Mouse (Mus musculus) urinary bladder, adult 2 months (tissue): Measurements from ENCODE around the gene Cfap77. TPM values are rescaled to one million over a fixed set of nuclear protein-coding genes. Genes with fewer than 3 reads are reported as not detected.

ENCODE experiments used
- DNase-seq: peaks from one replicate; pipeline ENCODE4 v3.0.0; 2022; ENCODE audit warnings: low spot score
- polyA plus RNA-seq: library from polyadenylated mRNA; depleted of rRNA; stranded (reverse); fragments of >200 nt; gene quantifications from 2 replicates; pipeline ENCODE4 v1.2.3, GENCODE M21; 2012

Cfap77 gene
- polyA plus RNA-seq, 1 experiment: 0.06 TPM

DNA sequence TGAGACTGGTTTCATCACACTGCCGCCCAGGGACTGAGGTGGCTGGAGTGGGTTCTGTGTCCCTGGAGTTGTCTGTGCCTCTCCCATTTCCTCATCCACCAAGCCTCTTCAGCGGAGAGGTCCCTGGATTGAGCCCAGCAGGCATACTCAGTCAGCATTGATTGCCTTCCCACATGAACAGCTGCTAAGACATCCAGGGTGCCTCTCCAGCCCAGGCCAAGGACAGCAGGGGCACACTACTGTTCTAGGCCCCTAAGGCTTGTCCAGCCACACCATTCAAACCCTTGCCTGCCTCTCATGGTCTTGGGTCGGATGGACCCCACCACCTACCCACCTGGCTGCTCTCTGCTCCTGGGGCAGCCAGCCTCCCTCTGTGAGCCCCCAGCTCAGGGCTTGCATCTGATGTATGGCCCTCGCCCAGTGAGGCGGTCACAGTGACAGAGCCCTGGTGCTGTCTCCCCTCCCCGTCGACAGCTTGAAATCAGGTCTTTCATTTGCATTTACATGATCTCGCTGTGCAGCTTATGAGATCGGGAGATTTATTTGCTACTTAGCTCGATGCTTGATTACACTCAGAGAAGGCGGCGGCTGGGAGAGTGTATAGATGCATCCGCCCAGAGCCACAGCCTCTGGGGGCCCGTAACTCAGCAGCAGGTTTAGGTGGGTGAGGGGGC lies 57.6 kb downstream of the Cfap77 start:
- DNase-seq: no peak

GRCm38 (mm10) chr2:28995436-28995835 lies 59.4 kb downstream of the Cfap77 start:
- no peak for DNase-seq

GRCm38 (mm10) chr2:28994014-28994413 lies 60.9 kb downstream of the Cfap77 start:
- DNase-seq: no peak

DNA sequence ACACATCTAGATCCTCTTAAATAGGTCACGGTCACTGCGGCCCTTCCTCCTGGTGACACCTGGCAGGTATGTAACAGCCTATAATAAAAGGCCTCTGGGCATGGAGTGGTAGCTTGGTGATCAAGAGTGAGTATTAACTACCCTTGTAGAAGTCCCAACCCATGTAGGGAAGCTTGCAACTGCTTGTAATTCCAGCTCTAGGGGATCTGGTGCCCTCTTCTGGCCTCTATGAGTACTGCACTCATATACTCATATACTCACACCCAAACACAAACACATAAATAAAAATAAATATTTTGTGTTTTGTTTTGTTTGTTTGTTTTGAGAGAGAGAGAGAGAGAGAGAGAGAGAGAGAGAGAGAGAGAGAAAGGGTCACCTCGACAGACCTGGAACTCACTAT lies 66.1 kb downstream of the Cfap77 start:
- no peak for DNase-seq

DNA sequence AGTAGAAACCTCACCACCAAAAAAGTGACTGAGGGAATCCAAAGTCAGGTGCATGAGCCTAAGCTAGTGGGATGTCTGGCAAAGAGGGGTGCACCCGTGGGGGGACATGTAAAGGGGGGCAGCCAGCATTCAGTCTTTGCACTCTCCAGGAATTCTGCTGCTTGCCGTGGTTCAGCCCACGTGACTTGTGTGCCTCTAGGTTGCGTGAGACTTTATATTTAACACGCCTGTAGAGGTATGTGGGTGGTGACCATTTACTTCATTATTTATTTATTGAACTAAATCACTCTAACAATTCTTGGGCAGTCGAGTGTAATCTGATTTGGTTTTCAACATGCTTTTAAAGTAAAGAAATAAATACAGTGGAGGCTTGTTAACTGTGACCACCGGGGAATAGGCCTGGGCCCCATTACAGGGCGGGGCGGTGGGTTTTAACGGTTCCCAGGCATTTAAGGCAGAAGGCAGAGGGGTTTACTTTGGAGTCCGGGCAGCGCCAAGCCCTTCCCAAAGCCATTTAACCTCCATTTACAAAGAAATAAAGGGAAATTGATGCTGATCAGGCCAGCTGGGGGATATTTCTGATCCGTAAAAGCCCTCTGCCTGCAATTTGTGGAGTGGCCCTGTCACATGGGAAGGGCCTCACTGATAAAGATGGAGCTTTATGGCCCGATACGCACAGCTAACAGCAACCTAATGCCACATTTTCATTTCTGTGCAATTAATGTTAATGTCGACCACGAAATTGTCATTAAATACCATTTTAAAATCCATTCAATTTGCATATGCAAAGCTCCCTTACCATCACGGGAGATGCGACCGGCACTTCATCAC lies 74.6 kb downstream of the Cfap77 start:
- no peak for DNase-seq

DNA sequence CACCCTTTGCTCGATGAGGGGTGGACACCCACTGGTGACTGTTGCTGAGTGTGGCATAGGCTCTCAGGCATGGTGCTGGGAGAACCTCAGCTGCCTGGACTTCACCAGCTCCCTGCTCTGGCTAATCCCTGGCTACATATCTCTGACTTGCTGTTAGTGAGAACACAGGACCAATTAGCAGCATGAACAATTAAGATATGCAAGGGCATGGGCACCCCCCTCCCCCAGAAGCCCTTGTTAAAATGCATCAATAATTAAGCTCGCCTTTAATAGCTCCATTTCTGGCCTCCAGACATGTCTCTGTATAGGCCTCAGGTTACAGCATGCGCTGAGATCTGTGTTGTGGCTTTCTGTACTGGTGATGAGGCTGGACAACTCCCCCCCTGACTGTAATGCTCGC lies 76.4 kb downstream of the Cfap77 start:
- DNase-seq: no peak

DNA sequence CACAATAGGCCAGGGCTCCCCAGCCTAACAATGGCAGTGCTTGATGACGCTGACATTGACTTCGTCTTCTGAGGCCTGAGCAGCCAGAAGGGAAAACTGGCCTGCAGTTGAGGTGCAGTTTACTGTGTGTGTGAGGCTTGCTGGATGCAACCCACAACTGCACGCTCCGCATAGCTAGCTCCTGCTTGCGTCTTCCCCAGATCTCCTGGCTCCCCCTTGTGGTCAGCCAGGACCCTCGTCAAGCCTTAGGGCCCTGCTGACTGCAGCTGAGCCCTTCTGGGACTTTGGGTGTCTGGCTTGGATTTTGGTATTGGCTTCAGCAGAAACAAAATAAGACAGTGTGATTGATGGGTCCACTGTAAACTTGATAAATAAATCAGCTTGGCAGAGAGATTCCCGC lies 78.2 kb downstream of the Cfap77 start:
- DNase-seq: peak; percentile 38

DNA sequence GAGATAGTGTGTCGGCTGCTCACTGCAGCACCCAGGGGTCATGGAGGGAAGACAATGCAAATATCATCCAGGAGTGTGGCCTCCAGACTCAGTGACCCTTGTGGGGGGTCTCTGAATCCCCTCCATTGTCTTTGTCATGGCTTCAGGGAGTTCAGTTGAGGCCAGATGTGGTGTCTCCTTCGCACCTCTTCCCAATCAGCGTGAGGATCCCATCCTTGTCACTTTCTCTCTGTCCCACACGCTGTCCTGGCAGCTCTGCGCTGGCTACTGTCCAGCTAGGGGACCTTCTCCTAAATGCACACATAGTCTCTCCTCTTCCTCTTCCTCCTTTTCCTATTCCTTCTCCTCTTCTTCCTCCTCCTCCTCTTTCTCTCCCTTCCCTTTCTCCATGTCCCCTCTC lies 79.3 kb downstream of the Cfap77 start:
- DNase-seq: no peak

- no peak for DNase-seq
Observed at GRCm38 (mm10) chr2:28974520-28974919, 80.3 kb downstream of the Cfap77 start.

- no peak for DNase-seq
Observed at GRCm38 (mm10) chr2:28973832-28974450, 80.9 kb downstream of the Cfap77 start.

DNA sequence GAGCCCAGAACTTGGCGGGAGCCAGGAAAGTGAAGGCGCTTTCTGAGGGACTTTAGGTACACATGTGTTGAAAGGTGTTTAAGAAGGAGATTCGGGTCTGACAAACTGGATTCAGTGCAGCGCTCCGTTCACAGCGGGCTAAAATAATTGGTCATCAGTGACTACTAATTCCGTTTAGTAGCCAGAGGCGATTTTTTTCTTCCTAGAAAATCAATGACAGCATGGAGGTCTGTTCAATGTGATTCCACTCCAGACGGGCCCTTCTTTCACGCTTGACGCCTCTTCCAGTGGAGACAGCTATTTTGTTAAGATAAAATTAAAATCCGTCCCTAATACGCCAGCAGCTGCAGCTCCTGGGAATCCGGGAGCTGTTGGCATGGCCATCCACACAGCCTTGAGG lies 84.4 kb downstream of the Cfap77 start:
- no peak for DNase-seq

GRCm38 (mm10) chr2:28968278-28968677 lies 86.6 kb downstream of the Cfap77 start:
- no peak for DNase-seq

DNA sequence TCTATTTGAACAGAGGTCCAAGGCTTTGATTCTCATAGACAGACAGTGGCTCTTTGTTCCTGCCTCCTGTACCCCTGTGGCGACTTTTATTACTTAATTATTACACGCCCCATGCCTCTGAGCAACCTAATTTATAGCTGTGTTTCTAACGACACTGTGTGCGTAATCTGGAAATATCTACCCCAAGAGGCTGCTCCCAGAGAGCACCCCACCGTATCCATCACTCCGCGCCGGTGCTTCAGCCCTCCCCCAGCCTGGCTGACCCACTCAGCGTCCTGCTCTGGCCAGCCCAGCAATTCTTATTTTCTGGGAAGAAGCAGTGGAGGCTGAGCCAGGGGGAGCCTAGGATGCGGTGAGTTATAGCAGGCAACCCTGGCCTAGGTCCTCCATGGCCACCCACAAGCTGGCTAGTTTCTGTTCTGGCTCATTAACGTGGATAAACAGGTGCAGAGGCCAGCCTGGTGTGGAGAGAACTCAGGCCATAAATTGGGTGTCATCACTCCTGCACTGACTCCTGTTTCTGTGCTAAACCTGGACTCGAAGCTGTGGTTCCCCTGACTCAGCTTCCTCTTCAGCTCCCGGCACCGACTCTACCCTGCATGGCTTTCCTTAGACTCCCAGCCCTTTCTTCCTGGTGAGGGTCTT lies 88.6 kb downstream of the Cfap77 start:
- no peak for DNase-seq

DNA sequence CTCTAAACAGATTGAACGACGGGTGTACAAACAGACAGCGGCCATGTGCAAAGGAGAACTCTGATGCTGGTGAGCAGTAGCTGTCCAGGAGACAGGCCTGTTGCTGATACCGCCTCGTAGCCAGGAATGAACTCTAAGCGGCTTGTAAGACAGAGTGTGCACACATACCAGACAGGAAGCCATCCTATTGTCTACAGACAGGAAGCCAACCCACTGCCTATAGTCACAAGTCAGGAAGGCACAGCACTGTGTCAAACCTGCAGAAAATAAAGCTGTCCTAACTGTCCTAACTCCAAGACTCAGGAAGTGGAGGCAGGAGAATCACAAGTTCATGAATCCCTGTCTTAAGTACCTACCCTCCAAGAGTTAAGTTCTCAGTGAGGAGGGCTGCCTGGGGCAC lies 91.3 kb downstream of the Cfap77 start:
- DNase-seq: no peak

DNA sequence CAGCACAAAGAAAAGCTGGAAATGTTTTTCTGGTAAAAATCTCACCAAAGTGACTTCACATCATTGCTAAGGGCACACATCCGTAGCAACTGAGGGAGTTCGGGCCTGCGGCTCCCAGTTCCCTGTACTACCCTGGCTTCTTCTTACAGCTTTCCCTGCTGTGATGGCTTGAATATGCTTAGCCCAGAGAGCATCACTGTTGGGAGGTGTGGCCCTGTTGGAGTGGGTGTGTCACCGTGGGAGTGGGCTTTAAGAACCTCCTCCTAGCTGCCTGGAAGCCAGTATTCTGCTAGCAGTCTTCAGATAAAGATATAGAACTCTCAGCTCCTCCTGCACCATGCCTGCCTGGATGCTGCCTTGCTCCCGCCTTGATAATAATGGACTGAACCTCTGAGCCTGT lies 93.2 kb downstream of the Cfap77 start:
- no peak for DNase-seq

DNA sequence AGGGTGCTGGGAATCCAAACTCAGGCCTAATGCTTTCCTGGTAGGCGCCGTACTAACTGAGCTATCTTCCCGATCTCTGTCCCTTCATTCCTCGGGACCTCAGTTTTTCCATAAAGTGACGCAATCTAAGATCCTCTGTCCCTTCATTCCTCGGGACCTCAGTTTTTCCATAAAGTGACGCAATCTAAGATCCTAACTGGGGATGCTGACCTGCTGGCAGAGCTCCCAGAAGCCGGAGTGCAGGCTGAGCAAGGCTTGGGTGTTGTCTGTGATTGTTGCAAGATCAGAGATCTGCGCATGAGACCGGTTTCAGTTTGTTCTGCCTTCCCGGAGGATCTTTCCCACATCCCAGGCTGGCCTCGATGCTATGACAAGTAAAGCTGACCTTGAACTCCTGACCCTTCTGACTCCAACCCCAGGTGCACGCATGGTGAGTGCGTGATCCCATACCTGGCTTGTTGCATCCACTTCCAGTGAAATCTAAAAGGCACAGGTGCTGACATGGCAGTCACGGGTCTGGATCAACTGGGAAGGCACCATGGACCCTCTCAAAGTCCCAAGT lies 93.8 kb downstream of the Cfap77 start:
- DNase-seq: no peak

DNA sequence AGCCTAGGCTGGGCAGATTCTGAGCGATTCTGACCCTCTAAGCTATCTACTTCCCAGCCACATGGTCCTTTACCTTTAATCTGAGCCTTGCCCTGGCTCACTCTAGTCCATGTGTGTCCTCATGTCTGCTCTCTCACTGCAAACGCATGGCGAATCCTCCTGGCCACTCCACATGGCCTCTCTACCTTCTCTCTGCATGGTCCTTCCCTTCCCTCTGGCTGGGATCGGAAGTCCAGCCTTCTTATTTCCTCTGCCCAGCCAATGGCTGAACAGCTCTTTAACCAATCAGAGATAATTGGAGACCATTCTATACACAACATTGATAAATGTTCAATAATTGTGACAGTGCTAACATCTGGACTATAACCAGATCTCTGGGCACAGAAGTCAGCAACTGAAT lies 98.0 kb downstream of the Cfap77 start:
- no peak for DNase-seq

- no peak for DNase-seq
Observed at GRCm38 (mm10) chr2:28954595-28954994, 100.3 kb downstream of the Cfap77 start.

- no peak for DNase-seq
Observed at GRCm38 (mm10) chr2:28952981-28953380, 101.9 kb downstream of the Cfap77 start.

DNA sequence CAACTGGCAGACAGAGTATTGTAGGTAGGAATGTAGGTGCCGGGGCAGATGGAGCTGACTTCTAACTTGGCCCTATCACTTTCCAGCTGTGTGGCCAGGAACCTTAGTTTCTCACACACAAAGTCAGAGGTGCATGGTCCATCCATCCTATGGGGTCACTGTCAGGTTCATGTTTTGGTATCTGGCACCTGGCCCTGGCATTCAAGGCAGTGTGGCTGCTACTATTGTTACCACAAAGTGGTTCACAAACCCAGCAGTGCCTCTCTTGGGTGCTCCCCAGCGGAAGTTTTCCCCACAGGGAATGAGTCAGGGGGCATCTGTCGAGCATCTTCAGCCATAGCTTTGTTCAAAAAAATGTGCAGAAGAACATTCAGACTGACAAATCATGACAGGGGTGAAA lies 108.6 kb downstream of the Cfap77 start:
- no peak for DNase-seq

DNA sequence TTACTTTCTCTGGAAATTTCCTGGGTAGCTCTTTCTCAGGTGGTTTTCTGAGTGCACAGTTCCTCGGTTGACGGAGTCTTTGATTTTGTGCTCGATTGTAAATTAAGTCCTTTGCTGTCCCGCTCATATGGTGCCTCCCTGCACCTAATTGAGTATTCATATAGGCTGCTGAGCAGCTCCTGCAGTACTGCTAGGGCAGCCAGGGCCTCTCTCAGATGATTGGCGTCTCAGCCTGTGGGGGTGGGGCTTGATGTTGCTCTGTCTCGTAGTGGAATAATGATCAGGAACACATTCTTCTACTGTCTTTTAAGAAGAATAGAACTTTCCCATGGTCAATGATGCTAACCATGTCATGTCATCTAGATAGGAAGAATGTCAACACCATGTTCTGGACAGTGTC lies 109.5 kb downstream of the Cfap77 start:
- no peak for DNase-seq
